Mouse (Mus musculus) kidney, postnatal 10 days (tissue): ENCODE results near the gene Cyp2d10.
"Not testable (repeated sequence)": the region's sequence is repeated elsewhere in the genome, so short reads cannot be mapped to it uniquely, and the experiment has no call there.

Experiments
- DNase-seq: peaks from one replicate; pipeline ENCODE4 v3.0.0; 2021; ENCODE audit warnings: mixed read lengths

Gene Cyp2d10

DNA sequence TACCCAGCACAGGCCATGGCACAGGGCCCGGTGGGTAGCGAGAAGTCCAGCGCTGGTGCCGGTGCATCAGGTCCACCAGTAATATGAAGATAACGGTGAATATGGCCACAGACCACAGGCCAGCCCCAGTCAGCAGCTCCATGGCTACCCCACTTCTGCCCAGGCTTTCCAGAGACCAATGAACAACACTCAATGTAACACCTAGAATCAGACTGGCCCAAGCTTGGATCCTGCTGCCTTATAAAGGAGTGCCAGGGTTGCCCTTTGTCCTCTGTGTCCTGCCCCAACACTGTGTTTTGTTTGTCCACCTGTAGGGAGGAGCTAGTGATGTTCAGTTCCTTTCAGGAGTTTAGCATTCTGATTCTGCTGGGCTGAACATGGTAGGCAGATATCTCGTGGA lies at the start of gene Cyp2d10:
Cyp2d10 (minus strand) TSS at position 215 of the 400 bp plus-strand sequence.
- DNase-seq: no peak

DNA sequence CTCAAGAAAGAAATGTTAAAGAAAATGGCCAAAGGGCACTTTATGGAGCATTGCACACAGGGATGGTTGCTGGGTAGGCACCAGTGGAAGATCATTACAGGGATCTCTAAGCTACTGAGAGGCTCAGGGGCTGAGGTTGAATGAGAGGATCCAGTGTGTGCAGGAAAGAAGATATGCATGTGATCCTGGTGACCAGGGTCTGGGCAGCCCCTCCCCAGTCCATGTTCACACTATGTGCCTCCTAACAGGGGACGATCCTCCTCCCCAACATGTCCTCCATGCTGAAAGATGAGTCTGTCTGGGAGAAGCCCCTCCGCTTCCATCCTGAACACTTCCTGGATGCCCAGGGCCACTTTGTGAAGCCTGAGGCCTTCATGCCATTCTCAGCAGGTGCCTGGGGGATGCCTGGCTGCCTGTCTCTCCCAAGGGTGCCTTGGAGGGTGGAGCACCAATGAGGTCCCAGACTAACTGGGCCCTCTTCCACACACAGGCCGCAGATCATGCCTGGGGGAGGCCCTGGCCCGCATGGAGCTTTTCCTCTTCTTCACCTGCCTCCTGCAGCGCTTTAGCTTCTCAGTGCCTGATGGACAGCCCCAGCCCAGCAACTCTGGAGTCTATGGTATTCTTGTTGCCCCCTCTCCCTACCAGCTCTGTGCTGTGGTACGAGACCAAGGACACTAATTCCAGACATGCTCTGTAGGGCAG lies 49.2 kb upstream of the Cyp2d10 start:
- DNase-seq: not testable (repeated sequence)

DNA sequence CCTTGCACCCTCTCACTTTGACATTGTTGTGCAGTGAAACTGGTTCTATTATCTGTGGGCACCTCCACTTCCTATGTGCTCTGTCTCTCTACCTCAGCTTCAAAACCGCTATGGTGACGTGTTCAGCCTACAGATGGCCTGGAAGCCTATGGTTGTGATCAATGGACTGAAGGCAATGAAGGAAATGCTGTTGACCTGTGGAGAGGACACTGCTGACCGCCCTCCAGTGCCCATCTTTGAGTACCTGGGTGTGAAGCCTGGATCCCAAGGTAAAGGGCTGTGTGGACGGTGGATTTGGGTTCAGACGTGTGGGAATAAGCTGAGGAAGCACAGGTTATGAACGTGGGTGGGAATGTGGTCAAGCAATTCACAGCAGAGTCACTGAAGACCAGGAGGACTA lies 46.5 kb upstream of the Cyp2d10 start:
- not testable (repeated sequence) for DNase-seq

GRCm38 (mm10) chr15:82452133-82452532 lies 45.1 kb upstream of the Cyp2d10 start:
- DNase-seq: not testable (repeated sequence)

GRCm38 (mm10) chr15:82450045-82450444 lies 43.0 kb upstream of the Cyp2d10 start:
- not testable (repeated sequence) for DNase-seq

DNA sequence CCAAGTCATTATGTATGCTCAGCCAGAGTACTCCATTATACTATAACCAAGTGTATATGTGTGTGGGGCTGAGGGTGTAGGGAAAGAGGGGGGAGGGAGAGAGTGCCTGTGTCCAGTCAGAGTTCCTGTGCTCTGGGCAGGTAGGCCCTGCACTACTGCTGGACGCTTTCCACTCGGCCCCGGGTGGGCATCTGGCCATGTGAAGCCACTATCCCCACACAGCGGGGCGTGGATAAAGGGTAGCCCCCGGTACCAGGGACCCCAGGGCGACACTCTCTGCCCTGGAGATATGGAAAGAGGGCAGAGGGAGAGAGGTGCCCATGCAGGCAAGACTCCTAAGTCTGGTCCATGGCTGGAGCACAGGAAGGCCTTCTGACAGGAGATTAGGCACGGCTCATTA lies 38.2 kb upstream of the Cyp2d10 start:
- DNase-seq: no peak

- no peak for DNase-seq
These were observed 36.7 kb upstream of the Cyp2d10 start for GRCm38 (mm10) chr15:82443658-82444057.

DNA sequence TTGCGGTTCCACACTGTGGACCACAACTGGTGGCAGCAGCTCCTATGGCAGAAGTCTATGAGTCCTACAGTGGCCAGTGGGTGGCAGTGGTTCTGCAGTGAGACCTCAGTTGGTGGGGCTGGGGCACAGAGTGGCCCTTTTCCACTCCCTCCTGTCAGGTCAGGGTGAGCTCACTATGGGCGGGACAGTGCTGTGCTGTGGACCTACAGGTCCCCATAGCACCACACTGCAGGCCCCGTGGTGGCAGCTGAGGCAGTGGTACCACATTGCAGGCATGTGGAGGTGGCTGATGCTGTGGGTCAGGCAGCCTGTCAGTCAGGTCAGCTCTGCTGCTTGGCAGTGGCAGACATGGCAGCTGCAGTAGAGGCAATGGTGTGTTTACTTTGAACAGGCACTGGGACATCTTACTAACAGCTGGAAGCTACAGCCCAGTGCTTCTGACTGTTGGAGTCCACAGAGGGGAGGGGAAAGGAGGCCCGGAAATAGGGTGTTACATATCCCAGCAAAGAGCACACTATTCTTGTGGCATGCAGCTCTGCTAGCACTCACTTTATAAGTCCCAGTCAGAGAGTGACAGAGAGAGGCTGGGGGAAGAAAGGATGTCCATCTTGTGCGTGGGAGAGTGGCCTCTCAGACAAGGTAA lies 31.1 kb upstream of the Cyp2d10 start:
- peak; percentile 25 for DNase-seq

DNA sequence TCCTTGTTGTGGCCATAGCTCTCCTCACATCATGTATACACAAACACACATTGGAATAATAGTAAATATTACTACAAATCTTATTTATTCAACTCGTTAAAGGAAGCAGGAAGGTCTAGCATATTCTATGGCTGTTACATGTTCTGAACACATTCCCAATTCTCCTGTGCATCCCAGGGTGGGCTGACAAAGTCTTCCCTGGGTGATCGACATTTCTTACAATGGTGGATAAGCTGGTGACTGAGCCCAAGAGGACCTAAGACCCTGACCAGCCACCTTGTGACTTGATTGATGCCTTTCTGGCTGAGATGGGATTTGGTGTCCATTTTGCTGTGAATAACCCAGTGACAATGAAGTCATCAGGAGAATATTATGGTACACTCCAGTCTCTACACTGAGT lies 28.6 kb upstream of the Cyp2d10 start:
- DNase-seq: no peak

- no peak for DNase-seq
These were observed 28.0 kb upstream of the Cyp2d10 start for GRCm38 (mm10) chr15:82435011-82435410.

GRCm38 (mm10) chr15:82434541-82434940 lies 27.5 kb upstream of the Cyp2d10 start:
- no peak for DNase-seq

DNA sequence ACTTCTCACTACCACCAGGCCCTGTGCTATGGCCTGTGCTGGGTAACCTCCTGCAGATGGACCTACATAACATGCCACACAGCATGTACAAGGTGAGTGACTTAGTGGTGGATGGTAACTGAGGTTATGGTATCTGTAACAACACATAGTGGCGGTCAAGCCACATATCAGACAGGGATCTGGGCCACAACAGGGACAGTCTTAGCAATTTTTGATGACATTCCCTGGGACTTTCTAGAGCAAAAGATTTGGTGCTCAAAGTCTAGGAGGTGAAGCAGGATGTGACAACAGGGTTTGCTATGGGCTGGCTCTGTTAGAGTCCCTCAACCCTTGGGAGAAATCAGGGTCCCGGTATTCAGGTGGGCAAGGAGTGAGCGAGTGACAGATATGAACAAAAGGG lies 26.6 kb upstream of the Cyp2d10 start:
- DNase-seq: no peak

DNA sequence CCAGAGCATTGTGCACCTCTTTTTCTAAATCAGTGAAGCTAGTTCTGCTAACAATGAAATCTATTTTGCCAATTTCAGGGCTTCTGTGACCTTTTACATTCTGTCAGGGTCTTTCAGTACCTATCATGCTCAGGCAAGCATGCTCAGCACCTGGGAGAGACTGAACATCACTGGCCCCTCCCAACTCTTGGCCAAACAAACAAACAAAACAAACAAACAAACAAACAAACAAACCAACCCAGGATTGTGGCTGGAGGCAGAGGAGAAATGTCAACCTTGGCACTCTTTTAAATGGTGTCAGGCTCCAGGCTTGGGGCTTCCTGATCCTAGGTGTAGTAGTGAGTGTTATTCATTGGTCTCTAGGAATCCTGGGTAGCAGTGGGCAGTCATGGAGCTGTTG lies 26.1 kb upstream of the Cyp2d10 start, which contains the start of gene Cyp2d9:
Cyp2d9 (plus strand) TSS at position 301 of the 400 bp plus-strand sequence.
- DNase-seq: no peak

DNA sequence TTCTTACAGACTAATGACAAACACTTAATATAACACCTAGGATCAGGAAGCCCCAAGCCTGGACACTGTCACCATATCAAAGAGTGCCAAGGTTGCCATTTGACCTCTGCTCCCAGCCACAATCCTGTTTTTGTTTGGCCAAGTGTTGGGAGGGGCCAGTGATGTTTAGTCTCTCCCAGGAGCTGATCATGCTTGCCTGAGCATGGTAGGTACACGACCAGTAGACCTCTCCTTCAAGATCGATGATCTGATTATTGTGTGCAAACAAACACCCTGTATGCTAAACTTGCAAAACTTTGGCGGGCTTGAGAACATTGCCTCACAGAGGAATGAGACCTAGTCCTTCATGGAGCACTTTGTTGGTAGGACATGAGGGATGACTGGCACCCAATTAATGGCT lies 16.5 kb upstream of the Cyp2d10 start:
- no peak for DNase-seq

- no peak for DNase-seq
These were observed 15.9 kb upstream of the Cyp2d10 start for GRCm38 (mm10) chr15:82422935-82423334.

GRCm38 (mm10) chr15:82418616-82419015 lies 11.6 kb upstream of the Cyp2d10 start:
- no peak for DNase-seq

DNA sequence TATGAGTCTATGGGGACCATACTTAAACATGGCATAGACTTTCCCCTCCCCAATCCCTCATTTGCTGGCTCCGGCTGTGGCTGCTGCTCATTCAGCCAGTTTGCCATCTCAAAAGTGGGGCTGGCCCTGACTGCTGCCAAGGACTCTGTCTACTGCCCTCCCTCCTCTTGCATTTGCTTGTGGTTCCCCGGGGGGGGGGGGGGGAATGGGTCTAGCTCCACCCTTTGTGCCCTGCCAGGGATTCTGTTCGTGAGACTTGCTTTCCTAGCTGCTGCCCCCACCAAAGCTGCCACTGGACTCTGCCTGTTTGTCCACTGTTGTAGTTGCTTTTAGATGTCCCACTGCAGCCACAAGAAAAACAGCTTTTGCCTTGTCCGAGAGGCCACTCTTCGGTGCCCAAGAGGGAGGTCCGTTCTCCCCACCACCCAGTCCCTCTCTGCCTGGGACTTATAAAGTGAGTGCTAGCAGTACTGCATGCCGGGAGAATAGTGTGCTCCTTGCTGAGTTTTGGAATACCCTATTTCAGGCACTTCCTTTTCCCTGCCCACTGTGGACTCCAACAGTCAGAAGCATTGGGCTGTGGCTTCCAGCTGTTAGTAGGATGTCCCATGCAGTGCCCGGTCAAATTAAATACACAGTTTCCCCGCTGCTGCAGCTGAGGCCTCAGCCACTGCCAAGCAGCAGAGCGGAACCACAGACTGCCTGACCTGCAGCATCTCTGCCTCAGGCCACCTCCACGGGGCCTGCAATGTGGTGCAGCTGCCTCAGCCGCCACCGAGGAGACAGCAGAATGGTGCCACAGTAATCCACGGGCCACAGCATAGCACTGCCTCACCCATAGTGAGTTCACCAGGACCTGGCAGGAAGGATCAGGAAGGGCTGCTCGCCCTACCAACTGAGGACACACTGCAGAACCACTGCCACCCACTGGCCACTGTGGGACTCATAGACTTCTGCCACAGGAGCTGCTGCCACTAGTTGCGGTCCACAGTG lies 10.1 kb upstream of the Cyp2d10 start:
- DNase-seq: peak; percentile 92

DNA sequence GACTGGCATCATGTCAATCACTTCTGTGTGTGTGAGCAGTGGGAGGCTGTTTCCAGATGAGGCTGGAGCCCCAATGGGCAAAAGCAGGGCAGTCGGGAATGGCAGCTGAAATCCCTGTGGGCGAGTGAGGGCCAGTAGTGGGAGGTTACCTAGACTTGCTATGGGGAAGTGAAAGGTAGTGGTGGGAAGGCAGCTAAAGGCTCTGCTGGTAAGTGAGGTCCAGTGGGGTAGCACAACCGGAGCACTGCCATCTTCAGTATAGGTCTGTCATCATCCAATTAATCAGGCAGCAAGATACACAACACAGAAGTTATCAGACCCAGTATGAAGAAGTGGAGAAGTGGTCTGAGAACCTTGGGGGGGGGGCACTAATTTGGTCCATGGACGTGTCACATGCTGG lies 541 bp upstream of the Cyp2d10 start:
- DNase-seq: no peak

DNA sequence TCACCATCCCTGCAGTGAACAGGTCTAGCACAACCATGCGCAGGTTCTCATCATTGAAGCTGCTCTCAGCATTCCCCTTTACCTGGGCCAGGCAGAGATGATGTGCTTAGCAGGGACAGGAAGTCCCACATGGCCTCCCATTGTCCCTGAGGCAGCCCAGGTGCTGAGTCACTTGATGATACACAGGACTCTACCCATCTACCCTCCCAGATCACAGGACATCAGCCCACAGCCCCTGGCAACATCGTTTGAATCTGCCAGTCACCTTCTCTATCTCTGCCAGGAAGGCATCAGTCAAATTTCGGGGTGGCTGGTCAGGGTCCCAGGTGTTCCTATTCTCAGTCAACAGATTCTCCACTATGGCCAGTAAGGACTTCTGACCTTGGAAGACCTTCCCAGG lies 2.8 kb downstream of the Cyp2d10 start:
- no peak for DNase-seq

DNA sequence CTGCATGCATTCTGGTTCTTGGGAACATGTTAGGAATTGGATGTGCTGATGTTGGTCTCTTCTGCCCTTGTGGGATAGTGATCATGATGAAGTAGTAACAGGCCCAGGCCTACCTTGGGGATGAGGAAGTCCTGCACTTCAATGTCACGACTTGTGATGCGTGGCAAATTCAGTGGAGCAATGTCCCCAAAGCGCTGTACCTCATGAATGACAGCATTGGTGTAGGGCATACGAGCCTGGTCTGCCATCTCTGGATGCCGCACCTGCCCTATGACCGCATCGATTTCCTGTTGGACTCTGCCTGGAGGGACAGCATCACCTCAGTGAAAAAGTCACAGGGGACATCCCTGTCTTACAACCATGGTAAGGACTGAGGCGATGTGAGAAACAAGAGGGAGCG lies 3.4 kb downstream of the Cyp2d10 start:
- no peak for DNase-seq

DNA sequence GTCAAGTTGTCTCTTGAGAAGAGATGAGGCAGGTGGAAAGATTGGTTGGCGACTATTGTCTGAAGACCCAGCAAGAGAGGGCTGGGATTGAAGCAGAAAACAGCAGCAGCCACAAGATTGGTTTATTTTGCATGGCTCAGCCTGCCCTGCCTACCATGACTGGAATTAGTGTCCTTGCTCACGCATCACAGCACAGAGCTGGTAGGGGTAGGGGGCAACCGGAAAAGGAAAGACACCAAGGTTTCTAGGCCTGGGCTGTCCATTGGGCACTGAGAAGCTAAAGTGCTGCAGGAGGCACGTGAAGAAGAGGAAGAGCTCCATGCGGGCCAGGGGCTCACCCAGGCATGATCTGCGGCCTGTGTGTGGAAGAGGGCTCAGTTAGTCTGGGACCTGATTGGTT lies 4.3 kb downstream of the Cyp2d10 start:
- no peak for DNase-seq

DNA sequence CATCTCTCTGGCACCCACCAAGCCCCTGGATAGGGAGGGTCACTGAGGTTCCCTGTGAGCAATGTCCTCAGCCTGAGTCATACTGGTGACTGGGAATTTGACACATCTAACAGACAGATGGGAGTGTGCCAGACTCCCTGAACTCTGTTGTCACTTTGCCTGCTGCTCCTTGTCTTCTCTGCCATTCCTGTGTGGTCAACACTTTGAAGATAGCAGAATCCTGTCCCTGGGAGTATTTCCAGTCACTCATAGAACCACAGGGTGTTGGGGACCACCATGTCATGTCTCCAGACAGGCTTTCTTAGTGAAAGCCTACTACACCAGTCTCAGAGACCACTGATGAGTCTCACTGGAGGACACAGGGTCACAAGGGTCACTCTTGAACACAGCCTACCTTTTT lies 4.9 kb downstream of the Cyp2d10 start:
- no peak for DNase-seq

DNA sequence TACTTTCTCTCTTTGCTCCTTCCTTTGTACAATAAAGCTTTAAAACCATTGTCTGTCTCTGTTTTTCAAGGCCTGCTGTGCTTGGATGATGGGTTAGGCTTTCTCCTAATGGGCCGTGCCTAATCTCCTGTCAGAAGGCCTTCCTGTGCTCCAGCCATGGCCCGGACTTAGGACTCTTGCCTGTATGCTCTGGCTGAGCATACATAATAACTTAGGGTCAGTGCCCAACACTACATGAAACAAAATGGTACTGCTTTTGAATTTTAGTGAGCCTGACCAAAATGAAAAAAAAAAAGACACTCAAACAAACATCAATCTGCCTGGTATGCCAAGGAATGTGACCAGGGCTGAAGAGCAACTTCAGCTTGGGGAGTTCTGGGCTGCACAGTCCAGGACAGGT lies 5.5 kb downstream of the Cyp2d10 start:
- DNase-seq: no peak
